Mouse (Mus musculus) neural tube, embryonic 11.5 days (tissue): ENCODE measurements at regions not wholly inside any gene's neighbourhood (a gene's known extent, or its start where the extent isn't known, plus 50 kb on each side); places are given as distances from the start of the nearest gene placed in this dataset.

ENCODE experiments used
- ATAC-seq: fragments of 200-750 bp; cut with Nextera tagmentation; 2 replicates; pipeline ENCODE4 v1.8.0; 2017; ENCODE audit warnings: moderate number of reproducible peaks, mild to moderate bottlenecking, moderate TSS enrichment, moderate library complexity; ENCODE audit not compliant: insufficient read depth, low FRiP score, low TSS enrichment
- DNase-seq: peaks from one replicate; pipeline ENCODE4 v3.0.0-alpha.2; 2015; ENCODE audit warnings: low spot score
- H3K27ac ChIP-seq: fragments of 300-500 bp; sonication (generic); 2 replicates; pipeline ENCODE4 v1.5.1; 2014; ENCODE audit warnings: low read depth, mild to moderate bottlenecking, low read length
- H3K27me3 ChIP-seq: fragments of 300-500 bp; sonication (generic); 2 replicates; pipeline ENCODE4 v1.6.1; 2014; ENCODE audit warnings: mild to moderate bottlenecking, low read length, mixed read lengths; ENCODE audit not compliant: control insufficient read depth, insufficient read depth
- H3K36me3 ChIP-seq: fragments of 300-500 bp; sonication (generic); 2 replicates; pipeline ENCODE4 v1.6.1; 2014; ENCODE audit warnings: mild to moderate bottlenecking, low read length, moderate library complexity, mixed read lengths; ENCODE audit not compliant: control insufficient read depth, insufficient read depth
- H3K4me1 ChIP-seq: fragments of 300-500 bp; sonication (generic); 2 replicates; pipeline ENCODE4 v1.6.1; 2014; ENCODE audit warnings: low read length, mixed read lengths; ENCODE audit not compliant: control insufficient read depth, insufficient read depth
- H3K4me2 ChIP-seq: fragments of 300-500 bp; sonication (generic); 2 replicates; pipeline ENCODE4 v1.6.1; 2014; ENCODE audit warnings: low read depth, mild to moderate bottlenecking, moderate library complexity
- H3K4me3 ChIP-seq: fragments of 300-500 bp; sonication (generic); 2 replicates; pipeline ENCODE4 v1.5.1; 2014; ENCODE audit warnings: low read depth, low read length
- H3K9ac ChIP-seq: fragments of 300-500 bp; sonication (generic); 2 replicates; pipeline ENCODE4 v1.6.1; 2014; ENCODE audit warnings: mild to moderate bottlenecking, low read length
- H3K9me3 ChIP-seq: fragments of 300-500 bp; sonication (generic); 2 replicates; pipeline ENCODE4 v1.6.1; 2016; ENCODE audit warnings: low read length; ENCODE audit not compliant: control insufficient read depth
- WGBS: fragments of 180-500 bp; shearing (Covaris S2); extraction: QIAGEN DNeasy Blood & Tissue Kit; methylation state at CpG from one replicate; pipeline ENCODE4 v1.1.7; 2014; 5-methylcytosine and 5-hydroxymethylcytosine counted together

DNA sequence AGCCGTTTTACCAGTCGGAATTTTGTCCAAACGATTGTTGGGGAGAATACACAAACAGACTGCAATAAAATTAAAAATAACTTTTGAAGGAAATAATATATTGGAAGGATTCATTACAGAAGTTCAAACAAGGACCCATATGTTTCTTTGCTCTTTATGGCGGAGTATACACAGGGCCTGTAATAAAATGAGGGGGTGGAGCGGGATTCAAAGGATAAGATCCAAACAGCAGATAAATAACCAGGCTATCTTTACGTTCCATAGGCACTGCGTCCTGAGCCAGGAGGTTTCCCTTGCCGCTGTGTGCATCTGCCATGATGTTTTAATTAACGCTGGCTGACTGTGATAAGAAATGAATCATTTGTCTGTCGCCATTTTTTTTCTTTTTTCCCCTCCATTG is 490.6 kb upstream of the Sall1 start:
- no peaks in the 10 kb centered on the region for H3K9me3 ChIP-seq
- no peak for DNase-seq
- no peaks in the 10 kb centered on the region for H3K36me3 ChIP-seq
- H3K4me2 ChIP-seq, result no peak overlapping the region
- no peak for ATAC-seq
- no peak overlapping the region for H3K27ac ChIP-seq
- 48% methylated on average over 10 of the region's 10 CpGs for WGBS
- no peak overlapping the region for H3K9ac ChIP-seq
- H3K4me1 ChIP-seq, result no peaks in the 10 kb centered on the region
- no peak overlapping the region for H3K4me3 ChIP-seq
- H3K27me3 ChIP-seq, result no peaks in the 10 kb centered on the region

DNA sequence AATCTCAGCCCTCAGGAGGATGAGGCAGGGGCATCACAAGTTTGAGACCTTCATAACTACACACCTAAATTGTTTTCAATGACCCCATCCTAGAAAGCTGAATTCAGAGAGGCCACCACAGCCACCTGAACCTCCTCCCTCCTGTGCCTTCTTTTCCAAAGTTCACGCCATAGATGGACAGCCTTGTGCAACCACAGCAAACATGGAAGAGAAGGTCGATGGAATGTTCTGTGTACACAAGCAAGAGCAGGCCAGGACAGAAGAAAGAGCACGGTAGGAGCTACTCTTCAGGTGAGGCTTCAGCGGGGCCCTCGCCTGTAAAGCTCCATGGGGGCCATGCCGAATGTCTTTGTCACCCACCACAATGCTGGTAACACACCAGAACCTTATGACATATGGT is 481.1 kb upstream of the Sall1 start:
- no peak for ATAC-seq
- WGBS, result 80% methylated on average over 6 of the region's 6 CpGs
- no peaks in the 10 kb centered on the region for H3K4me1 ChIP-seq
- H3K4me2 ChIP-seq, result no peak overlapping the region
- H3K9ac ChIP-seq, result no peak overlapping the region
- no peaks in the 10 kb centered on the region for H3K27me3 ChIP-seq
- no peaks in the 10 kb centered on the region for H3K36me3 ChIP-seq
- H3K4me3 ChIP-seq, result no peak overlapping the region
- H3K9me3 ChIP-seq, result no peaks in the 10 kb centered on the region
- no peak for DNase-seq
- H3K27ac ChIP-seq, result no peak overlapping the region

DNA sequence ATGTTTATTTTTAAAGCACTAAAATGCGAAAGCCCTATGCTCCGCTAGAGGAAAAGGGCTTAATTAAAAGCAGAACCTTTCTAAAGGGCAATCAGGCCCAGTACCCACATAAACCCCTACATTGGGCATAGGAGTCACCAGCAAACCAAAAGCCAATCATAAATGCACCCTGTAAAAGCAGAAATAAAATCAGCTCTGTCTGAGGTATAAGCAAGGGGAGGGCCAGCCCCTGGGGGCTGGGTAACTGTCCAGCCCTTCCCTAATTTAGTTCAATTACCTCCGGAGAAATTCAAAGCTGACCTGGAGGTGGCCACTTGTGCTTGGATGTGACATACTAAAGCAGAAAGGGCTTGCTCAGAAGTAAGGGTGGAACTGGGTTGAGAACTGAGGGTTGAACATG is 479.4 kb upstream of the Sall1 start:
- no peak overlapping the region for H3K4me2 ChIP-seq
- ATAC-seq, result no peak
- no peak overlapping the region for H3K4me3 ChIP-seq
- 65% methylated on average over 3 of the region's 3 CpGs for WGBS
- no peak overlapping the region for H3K27ac ChIP-seq
- no peak for DNase-seq
- H3K4me1 ChIP-seq, result no peaks in the 10 kb centered on the region
- H3K27me3 ChIP-seq, result no peaks in the 10 kb centered on the region
- no peak overlapping the region for H3K9ac ChIP-seq
- H3K36me3 ChIP-seq, result no peaks in the 10 kb centered on the region
- no peaks in the 10 kb centered on the region for H3K9me3 ChIP-seq

DNA sequence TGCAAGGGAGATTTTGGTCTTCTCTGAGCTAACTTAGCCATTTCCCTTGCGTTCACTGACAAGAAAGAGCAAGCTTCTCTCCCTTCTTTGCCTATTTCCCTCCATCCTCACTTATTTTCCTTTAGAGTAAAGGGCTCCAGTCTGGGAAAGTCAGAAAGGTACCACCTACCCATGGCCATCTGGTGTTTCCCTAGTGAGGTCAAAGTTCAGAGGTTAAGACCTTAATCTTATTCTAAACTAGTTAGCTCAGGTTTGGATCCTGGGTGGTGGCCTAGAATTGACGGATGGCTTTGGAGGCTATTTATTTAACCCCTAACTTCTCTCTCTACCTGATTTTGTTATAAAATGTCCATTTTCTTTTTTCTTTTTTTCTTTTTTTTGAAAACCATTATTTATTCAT is 472.6 kb upstream of the Sall1 start:
- Histone ChIP-seq H3K9me3 (no peaks in the 10 kb centered on the region), H3K27me3 (no peaks in the 10 kb centered on the region), H3K4me3 (no peak overlapping the region), H3K36me3 (no peaks in the 10 kb centered on the region), H3K4me1 (no peaks in the 10 kb centered on the region), H3K27ac (no peak overlapping the region), H3K4me2 (no peak overlapping the region), H3K9ac (no peak overlapping the region)
- DNase-seq, result no peak
- 28% methylated on average over 2 of the region's 2 CpGs for WGBS
- ATAC-seq, result no peak

DNA sequence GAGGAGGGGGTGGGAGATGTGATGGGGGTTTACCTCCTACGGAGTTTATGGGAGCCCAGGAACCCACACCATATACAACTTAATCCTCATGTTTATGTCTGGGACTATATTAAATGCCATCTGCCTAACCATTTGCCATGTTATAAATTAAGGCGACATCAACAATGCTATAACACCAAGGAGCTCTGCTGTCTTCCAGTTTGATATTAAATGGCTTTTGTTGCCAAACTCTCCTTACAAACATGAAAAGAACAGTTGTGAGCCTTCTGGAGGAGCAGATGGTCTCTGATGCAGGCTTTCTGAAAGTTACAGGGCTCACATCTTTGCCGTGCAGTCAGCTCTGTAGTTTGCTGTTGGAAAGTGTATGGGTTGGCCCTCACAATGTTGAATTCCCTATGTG is 470.3 kb upstream of the Sall1 start:
- no peak overlapping the region for H3K27ac ChIP-seq
- H3K4me3 ChIP-seq, result no peak overlapping the region
- WGBS, result 73% methylated on average over 3 of the region's 3 CpGs
- no peaks in the 10 kb centered on the region for H3K9me3 ChIP-seq
- no peaks in the 10 kb centered on the region for H3K4me1 ChIP-seq
- H3K27me3 ChIP-seq, result no peaks in the 10 kb centered on the region
- H3K9ac ChIP-seq, result no peak overlapping the region
- ATAC-seq (no peak), DNase-seq (no peak)
- H3K4me2 ChIP-seq, result no peak overlapping the region
- no peaks in the 10 kb centered on the region for H3K36me3 ChIP-seq

DNA sequence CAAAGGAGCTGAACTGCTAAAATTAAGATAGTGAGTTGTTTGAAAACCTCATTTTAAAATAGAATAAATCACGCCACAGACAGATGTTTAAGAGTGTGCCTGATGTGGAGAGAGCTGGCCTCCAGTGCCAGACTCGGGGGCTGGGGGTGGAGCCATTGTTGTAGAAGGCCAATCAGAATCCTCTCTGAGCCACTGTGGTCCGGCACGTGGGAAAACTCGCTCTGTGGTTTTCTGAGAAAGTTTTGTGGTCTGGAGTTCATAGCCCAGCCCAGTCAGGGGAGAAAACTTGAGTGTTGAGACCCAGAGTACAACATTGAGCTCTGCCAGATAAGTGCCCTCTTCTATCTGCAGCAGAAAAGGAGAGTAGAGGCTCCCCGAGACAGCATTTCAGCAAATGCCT is 463.7 kb upstream of the Sall1 start:
- no peak overlapping the region for H3K4me2 ChIP-seq
- no peaks in the 10 kb centered on the region for H3K27me3 ChIP-seq
- no peak overlapping the region for H3K4me3 ChIP-seq
- no peaks in the 10 kb centered on the region for H3K36me3 ChIP-seq
- H3K4me1 ChIP-seq, result no peaks in the 10 kb centered on the region
- no peak overlapping the region for H3K27ac ChIP-seq
- DNase-seq (no peak), ATAC-seq (no peak)
- no peaks in the 10 kb centered on the region for H3K9me3 ChIP-seq
- H3K9ac ChIP-seq, result no peak overlapping the region
- WGBS, result 68% methylated on average over 6 of the region's 6 CpGs

DNA sequence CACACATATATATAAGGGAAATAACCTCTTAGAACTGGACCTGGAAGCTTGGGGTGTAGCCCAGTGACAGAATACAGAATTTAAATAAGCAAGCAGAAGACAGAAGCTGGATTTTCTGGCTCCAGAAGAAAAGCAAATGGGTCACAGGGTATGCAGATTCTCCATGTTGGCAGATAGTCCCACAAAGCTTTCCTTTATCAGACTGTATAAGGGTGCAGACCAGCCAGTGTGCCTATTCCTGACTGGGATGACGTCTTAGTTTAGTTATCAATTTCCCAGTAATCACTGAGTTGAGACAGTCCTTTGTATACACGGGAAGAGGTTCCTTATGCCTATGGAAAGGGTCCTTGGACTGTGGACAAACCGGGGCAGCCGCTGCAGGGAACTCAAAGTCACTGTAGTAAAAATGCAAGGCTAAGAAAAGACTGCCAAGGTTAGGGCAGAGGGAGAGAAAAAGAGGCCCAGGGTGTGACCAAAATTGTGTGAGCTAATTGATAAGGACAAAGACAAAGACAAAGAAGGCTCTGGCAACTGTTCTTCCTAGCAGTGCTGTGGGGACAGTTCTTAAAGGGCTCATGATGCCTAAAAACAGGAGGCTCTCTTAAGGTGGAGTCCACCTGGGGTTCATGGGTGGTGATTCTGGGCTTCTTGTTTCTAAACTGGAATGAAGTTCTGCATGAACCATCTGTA is 459.7 kb upstream of the Sall1 start:
- no peak for DNase-seq
- no peak overlapping the region for H3K27ac ChIP-seq
- H3K36me3 ChIP-seq, result no peaks in the 10 kb centered on the region
- no peak overlapping the region for H3K9ac ChIP-seq
- H3K27me3 ChIP-seq, result no peaks in the 10 kb centered on the region
- no peak overlapping the region for H3K4me2 ChIP-seq
- H3K4me1 ChIP-seq, result no peaks in the 10 kb centered on the region
- WGBS, result 75% methylated on average over 4 of the region's 4 CpGs
- H3K4me3 ChIP-seq, result no peak overlapping the region
- ATAC-seq, result no peak
- H3K9me3 ChIP-seq, result no peaks in the 10 kb centered on the region

DNA sequence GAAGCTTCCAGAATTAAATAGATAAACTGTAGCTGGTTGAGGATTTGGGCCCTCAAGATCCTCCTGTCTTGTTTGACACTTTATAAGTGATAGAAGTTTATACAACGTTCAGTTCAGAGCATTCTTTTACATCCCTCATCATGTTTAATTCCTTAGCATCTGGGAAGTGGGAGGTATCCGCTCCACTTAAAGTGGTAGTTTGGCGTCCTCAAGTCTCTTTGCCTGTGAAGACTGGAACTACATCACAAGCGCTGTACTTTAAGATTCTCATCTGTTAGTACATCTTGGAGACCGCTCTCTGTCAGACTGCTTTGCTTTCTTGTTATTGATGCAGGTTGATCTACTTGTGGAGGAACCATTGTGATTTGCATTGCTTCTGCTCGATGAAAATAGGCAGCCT is 459.1 kb upstream of the Sall1 start:
- H3K4me3 ChIP-seq, result no peak overlapping the region
- DNase-seq, result no peak
- no peak overlapping the region for H3K9ac ChIP-seq
- H3K36me3 ChIP-seq, result no peaks in the 10 kb centered on the region
- no peak for ATAC-seq
- no peaks in the 10 kb centered on the region for H3K9me3 ChIP-seq
- H3K4me1 ChIP-seq, result no peaks in the 10 kb centered on the region
- WGBS, result 94% methylated on average over 6 of the region's 6 CpGs
- H3K27me3 ChIP-seq, result no peaks in the 10 kb centered on the region
- H3K27ac ChIP-seq, result no peak overlapping the region
- no peak overlapping the region for H3K4me2 ChIP-seq

DNA sequence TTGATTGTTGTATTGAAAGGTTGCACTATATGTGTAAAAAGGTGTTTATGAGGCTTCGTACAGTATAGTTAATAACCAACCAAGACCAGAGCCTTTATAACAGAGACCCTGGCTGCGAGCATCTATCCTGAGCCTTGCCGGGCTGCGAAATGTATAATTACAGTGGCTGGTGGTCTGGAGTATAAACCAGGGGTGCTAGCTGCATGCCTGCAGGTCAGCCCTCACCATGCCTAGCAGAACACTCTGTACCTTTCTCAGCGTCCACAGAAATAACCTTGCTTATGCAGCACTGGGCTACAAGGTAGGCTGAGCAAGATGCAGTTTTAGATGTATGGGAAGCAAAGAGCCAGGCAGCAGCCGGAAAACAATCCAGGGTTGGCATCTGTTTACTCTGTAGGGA is 457.8 kb upstream of the Sall1 start:
- ATAC-seq, result no peak
- no peak for DNase-seq
- no peak overlapping the region for H3K4me2 ChIP-seq
- H3K27me3 ChIP-seq, result no peaks in the 10 kb centered on the region
- H3K9me3 ChIP-seq, result no peaks in the 10 kb centered on the region
- no peak overlapping the region for H3K4me3 ChIP-seq
- WGBS, result 83% methylated on average over 6 of the region's 6 CpGs
- H3K27ac ChIP-seq, result no peak overlapping the region
- no peak overlapping the region for H3K9ac ChIP-seq
- no peaks in the 10 kb centered on the region for H3K36me3 ChIP-seq
- H3K4me1 ChIP-seq, result no peaks in the 10 kb centered on the region
